Mouse (Mus musculus) bone marrow macrophage, adult 2 months (primary cell): ENCODE data around the gene Krtap4-16.

ENCODE experiments used
- CTCF ChIP-seq: IDR thresholded peaks from 2 replicates; pipeline ENCODE4 v1.5.1; 2012; ENCODE audit warnings: low read depth, mild to moderate bottlenecking, low read length, moderate library complexity
- POLR2A ChIP-seq: IDR thresholded peaks from 2 replicates; pipeline ENCODE4 v1.6.1; 2012; ENCODE audit warnings: mild to moderate bottlenecking, low read depth, low read length, borderline replicate concordance

- TF ChIP-seq CTCF (no peak), POLR2A (no peak)
Measured at GRCm38 (mm10) chr11:99842185-99842584, 9.2 kb downstream of the Krtap4-16 start.
